In the genomic region with DNA sequence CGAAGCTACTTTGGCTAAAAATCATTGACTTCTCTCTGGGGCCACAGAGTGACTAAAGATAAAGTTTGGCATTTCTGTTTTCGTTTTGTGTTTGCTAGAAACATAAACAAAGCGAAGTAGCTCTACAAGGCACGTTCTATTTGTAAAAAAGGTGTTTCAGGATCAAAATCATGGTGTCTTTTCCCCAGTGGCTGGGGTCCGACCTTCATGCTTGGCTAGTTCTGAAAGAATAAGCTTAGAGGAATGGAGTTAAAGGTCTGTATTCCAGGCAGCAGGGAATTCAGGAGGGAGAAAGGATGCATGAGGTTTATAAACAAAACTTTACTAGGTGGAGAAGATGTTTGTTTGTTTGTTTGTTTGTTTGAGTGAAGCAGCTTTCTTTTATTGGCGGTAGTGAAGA, we compare ENCODE assay signal across 8 mouse cellular contexts. TPM values are rescaled to one million over a fixed set of nuclear protein-coding genes. Genes with fewer than 3 reads are reported as not detected.
DNase-seq lines count a peak whose midpoint lies in the region; ATAC-seq and TF ChIP-seq lines count a peak whose summit lies in the region.

No protein-coding gene starts in this region.

- DNase-seq in heart, adult 2 months = no peak
- no peak for DNase-seq in heart, adult 9 months (ENCODE audit: low spot score in 2 of 2)
- DNase-seq in forebrain, embryonic 14.5 days (ENCODE audit: low spot score) = no peak
- DNase-seq in right cerebral cortex, postnatal 36 days (ENCODE audit: low spot score in 2 of 2) = no peak
- no peak for DNase-seq in embryo, embryonic 9.5 days (ENCODE audit: extremely low spot score)

- no peak for TF ChIP-seq EP300 in heart, adult 2 months (IDR thresholded peaks at IDR 0.05; ENCODE audit: insufficient read depth, low read depth, low read length)

- H3K79me2 ChIP-seq in heart, adult 2 months (replicated peaks; ENCODE audit: control insufficient read depth, insufficient read depth, low read length) = no peaks in the 10 kb centered on the region

- H3K4me1 ChIP-seq in heart, adult 2 months (ENCODE audit: control insufficient read depth, insufficient read depth, low read length) = peaks cover 1% of the 10 kb centered on the region; the same call in 1 of the 2 replicates
- peaks cover 25% of the 10 kb centered on the region for H3K4me1 ChIP-seq in E14TG2a.4 (replicated peaks; ENCODE audit: low read depth, low read length)
- peaks cover 6% of the 10 kb centered on the region for H3K4me1 ChIP-seq in forebrain, embryonic 14.5 days (ENCODE audit: control insufficient read depth, insufficient read depth, low read length)
- peaks cover 10% of the 10 kb centered on the region for H3K4me1 ChIP-seq in liver, embryonic 16.5 days (ENCODE audit: control insufficient read depth, low read depth, low read length)

- no peak for ATAC-seq in forebrain, embryonic 14.5 days
- ATAC-seq in liver, embryonic 16.5 days (ENCODE audit: low read depth) = no peak
- no peak for ATAC-seq in megakaryocyte-erythroid progenitor cell, adult 5-6 weeks (replicated peaks; ENCODE audit: low FRiP score, low TSS enrichment, poor library complexity, severe bottlenecking)

- TF ChIP-seq POLR2A in heart, adult 2 months (IDR thresholded peaks at IDR 0.05; ENCODE audit: insufficient read depth, low read depth, low read length) = no peak

- no peaks in the 10 kb centered on the region for H3K27me3 ChIP-seq in heart, adult 2 months (ENCODE audit: control insufficient read depth, insufficient read depth, low read length)
- no peaks in the 10 kb centered on the region for H3K27me3 ChIP-seq in E14TG2a.4 (ENCODE audit: insufficient read depth, low read length)
- H3K27me3 ChIP-seq in forebrain, embryonic 14.5 days (replicated peaks; ENCODE audit: control insufficient read depth, insufficient read depth, low read length) = no peaks in the 10 kb centered on the region
- H3K27me3 ChIP-seq in liver, embryonic 16.5 days (ENCODE audit: control insufficient read depth, insufficient read depth, low read depth, low read length) = no peaks in the 10 kb centered on the region; the same call in 1 of the 2 replicates

- peak overlapping the region; percentile 53 for H3K4me2 ChIP-seq in forebrain, embryonic 14.5 days (ENCODE audit: low read length)
- H3K4me2 ChIP-seq in liver, embryonic 16.5 days (ENCODE audit: low read depth, low read length) = peak overlapping the region; percentile 77

- no peak overlapping the region for H3K9ac ChIP-seq in heart, adult 2 months (ENCODE audit: low read depth, low read length)
- H3K9ac ChIP-seq in forebrain, embryonic 14.5 days (ENCODE audit: low read length) = peak overlapping the region; percentile 69
- H3K9ac ChIP-seq in liver, embryonic 16.5 days (ENCODE audit: low read depth, low read length) = peak overlapping the region; percentile 75

- H3K4me3 ChIP-seq in heart, adult 2 months = peak overlapping the region; percentile 61
- peak overlapping the region; percentile 96 for H3K4me3 ChIP-seq in E14TG2a.4 (replicated peaks; ENCODE audit: low read length)
- H3K4me3 ChIP-seq in forebrain, embryonic 14.5 days (ENCODE audit: low read depth, low read length) = peak overlapping the region; percentile 66
- H3K4me3 ChIP-seq in liver, embryonic 16.5 days (ENCODE audit: low read depth, low read length) = peak overlapping the region; percentile 79

- no peaks in the 10 kb centered on the region for H3K36me3 ChIP-seq in heart, adult 2 months (ENCODE audit: control insufficient read depth, insufficient read depth, low read length)
- H3K36me3 ChIP-seq in E14TG2a.4 (ENCODE audit: insufficient read depth, low read length) = peaks cover 22% of the 10 kb centered on the region
- peaks cover 11% of the 10 kb centered on the region; the same call in 1 of the 2 replicates for H3K36me3 ChIP-seq in forebrain, embryonic 14.5 days (ENCODE audit: control insufficient read depth, insufficient read depth, low read length)
- H3K36me3 ChIP-seq in liver, embryonic 16.5 days (ENCODE audit: control insufficient read depth, insufficient read depth) = no peaks in the 10 kb centered on the region; the same call in 1 of the 2 replicates

- 19% methylated on average over 6 of the region's 6 CpGs for WGBS in heart, adult 2 months
- WGBS in forebrain, embryonic 14.5 days = 22% methylated on average over 6 of the region's 6 CpGs
- WGBS in liver, embryonic 16.5 days (ENCODE audit: insufficient replicate concordance) = 24% methylated on average over 6 of the region's 6 CpGs

- peak overlapping the region; percentile 99 for H3K27ac ChIP-seq in heart, adult 2 months
- H3K27ac ChIP-seq in forebrain, embryonic 14.5 days (ENCODE audit: low read depth, low read length) = peak overlapping the region; percentile 98
- H3K27ac ChIP-seq in liver, embryonic 16.5 days (ENCODE audit: low read length) = peak overlapping the region; percentile 91

- H3K9me3 ChIP-seq in E14TG2a.4 (ENCODE audit: low read length) = no peaks in the 10 kb centered on the region
- no peaks in the 10 kb centered on the region for H3K9me3 ChIP-seq in forebrain, embryonic 14.5 days (replicated peaks; ENCODE audit: control insufficient read depth, low read length)
- H3K9me3 ChIP-seq in liver, embryonic 16.5 days (replicated peaks; ENCODE audit: control insufficient read depth, low read length) = no peaks in the 10 kb centered on the region

- no peak for TF ChIP-seq CTCF in heart, adult 2 months (IDR thresholded peaks at IDR 0.05)
- TF ChIP-seq CTCF in E14TG2a.4 (conservative IDR thresholded peaks at IDR 0.05; ENCODE audit: low read length) = no peak

- intact Hi-C loops in heart, adult 2 months (cut with DNase I) = loop anchor here (10.0 kb wide), 1 partner anchor 405 kb away; a partner anchor contains a TSS

RNA-seq across cellular contexts. Expression of a gene that starts 0.7 kb away (rescaled TPM):
- total RNA-seq in heart, adult 2 months (2021) = 10 to 100 TPM; 41.7 to 42.3 TPM
- 25.1 and 40.7 TPM in 2 replicates for polyA plus RNA-seq in heart, adult 2 months (2012; rRNA removed)
- polyA plus RNA-seq in forebrain, embryonic 14.5 days (2014; fragmentation: Nextera tagmentation; extraction: Ambion mirVana) = 97.8 and 108 TPM in 2 replicates
- 34.4 and 36.0 TPM in 2 replicates for polyA plus RNA-seq in liver, embryonic 16.5 days (2015; fragmentation: Nextera tagmentation; extraction: Ambion mirVana)
- 26.9 and 27.6 TPM in 2 replicates for total RNA-seq in megakaryocyte-erythroid progenitor cell, adult 5-6 weeks (2014; fragmentation: Nextera tagmentation)
- 11.5 and 13.8 TPM in 2 replicates for total RNA-seq in megakaryocyte-erythroid progenitor cell, adult 5-6 weeks (2017)

RNA-seq across cellular contexts. Expression of a gene that starts 38.6 kb away (rescaled TPM):
- total RNA-seq in heart, adult 2 months (2021) = under 1 TPM; 0.60 to 0.68 TPM
- 3.7 and 5.0 TPM in 2 replicates for polyA plus RNA-seq in heart, adult 2 months (2012; rRNA removed)
- polyA plus RNA-seq in forebrain, embryonic 14.5 days (2014; fragmentation: Nextera tagmentation; extraction: Ambion mirVana) = 0.44 and 0.61 TPM in 2 replicates
- 0.44 and 0.46 TPM in 2 replicates for polyA plus RNA-seq in liver, embryonic 16.5 days (2015; fragmentation: Nextera tagmentation; extraction: Ambion mirVana)
- total RNA-seq in megakaryocyte-erythroid progenitor cell, adult 5-6 weeks (2014; fragmentation: Nextera tagmentation) = not detected in 2 replicates
- total RNA-seq in megakaryocyte-erythroid progenitor cell, adult 5-6 weeks (2017) = not detected in 2 replicates

RNA-seq across cellular contexts. Expression of a gene that starts 38.7 kb away (rescaled TPM):
- 10 to 100 TPM; 10.2 to 10.7 TPM for total RNA-seq in heart, adult 2 months (2021)
- polyA plus RNA-seq in heart, adult 2 months (2012; rRNA removed) = 8.2 and 8.6 TPM in 2 replicates
- 6.6 and 9.9 TPM in 2 replicates for polyA plus RNA-seq in forebrain, embryonic 14.5 days (2014; fragmentation: Nextera tagmentation; extraction: Ambion mirVana)
- polyA plus RNA-seq in liver, embryonic 16.5 days (2015; fragmentation: Nextera tagmentation; extraction: Ambion mirVana) = 2.8 and 3.9 TPM in 2 replicates
- total RNA-seq in megakaryocyte-erythroid progenitor cell, adult 5-6 weeks (2014; fragmentation: Nextera tagmentation) = not detected in 2 replicates
- total RNA-seq in megakaryocyte-erythroid progenitor cell, adult 5-6 weeks (2017) = 0.89 and 1.1 TPM in 2 replicates

RNA-seq across cellular contexts. Expression of a gene that starts 53.6 kb away (rescaled TPM):
- 10 to 100 TPM; 14.0 to 15.0 TPM for total RNA-seq in heart, adult 2 months (2021)
- polyA plus RNA-seq in heart, adult 2 months (2012; rRNA removed) = 24.8 and 32.8 TPM in 2 replicates
- 77.0 and 86.4 TPM in 2 replicates for polyA plus RNA-seq in forebrain, embryonic 14.5 days (2014; fragmentation: Nextera tagmentation; extraction: Ambion mirVana)
- polyA plus RNA-seq in liver, embryonic 16.5 days (2015; fragmentation: Nextera tagmentation; extraction: Ambion mirVana) = 16.6 and 17.7 TPM in 2 replicates
- 37.0 TPM in 2 replicates for total RNA-seq in megakaryocyte-erythroid progenitor cell, adult 5-6 weeks (2014; fragmentation: Nextera tagmentation)
- total RNA-seq in megakaryocyte-erythroid progenitor cell, adult 5-6 weeks (2017) = 9.5 and 17.6 TPM in 2 replicates
